Mouse (Mus musculus): ENCODE measurements around the gene B4galnt1.

DNA sequence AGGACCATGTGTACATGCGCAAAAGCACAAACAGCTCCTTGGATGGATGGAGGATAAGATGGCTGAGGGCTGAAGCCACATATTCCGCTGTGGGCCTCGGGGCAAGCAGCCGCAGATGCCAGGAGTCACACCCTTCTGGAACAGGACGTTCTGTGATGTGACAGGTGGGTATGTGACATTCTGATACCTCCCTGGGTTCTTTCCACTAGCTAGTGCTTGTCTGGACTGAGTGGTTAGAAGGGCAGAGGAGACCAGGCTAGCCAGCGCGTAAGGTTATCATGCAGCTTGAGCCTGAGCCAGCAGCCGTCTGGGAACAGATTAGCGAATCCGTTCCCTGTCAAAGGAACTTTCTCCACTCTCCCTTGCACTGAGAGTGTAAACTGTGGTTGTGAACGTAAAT lies 24.1 kb upstream of the B4galnt1 start:
- TF ChIP-seq CTCF (IDR thresholded peaks at IDR 0.05; ENCODE audit: extremely low read depth, insufficient read depth, low read length) = no peak
- no peak for TF ChIP-seq POLR2A (IDR thresholded peaks at IDR 0.05; ENCODE audit: extremely low read depth, insufficient read depth, low read length)

Data from cortical plate, adult 2 months (tissue).